Mouse (Mus musculus) limb, embryonic 11.5 days (tissue): ENCODE measurements around the gene Tsr1. TPM values are rescaled to one million over a fixed set of nuclear protein-coding genes. Genes with fewer than 3 reads are reported as not detected.

Experiments used
- ATAC-seq: fragments of 200-750 bp; cut with Nextera tagmentation; 2 replicates; pipeline ENCODE4 v1.8.0; 2017; ENCODE audit warnings: low read depth; ENCODE audit not compliant: insufficient number of reproducible peaks, low FRiP score, low TSS enrichment
- DNase-seq: peaks from one replicate; pipeline ENCODE4 v3.0.0-alpha.2; 2015; ENCODE audit warnings: low spot score
- H3K27ac ChIP-seq: fragments of 300-500 bp; sonication (generic); replicated peaks from 2 replicates; pipeline ENCODE4 v1.5.1; 2014; ENCODE audit warnings: low read depth, mild to moderate bottlenecking, low read length
- H3K27me3 ChIP-seq: fragments of 300-500 bp; sonication (generic); 2 replicates; pipeline ENCODE4 v1.6.1; 2014; ENCODE audit warnings: mild to moderate bottlenecking, low read length, mixed read lengths; ENCODE audit not compliant: control insufficient read depth, insufficient read depth
- H3K36me3 ChIP-seq: fragments of 300-500 bp; sonication (generic); 2 replicates; pipeline ENCODE4 v1.6.1; 2014; ENCODE audit warnings: mild to moderate bottlenecking, low read length, moderate library complexity, mixed read lengths; ENCODE audit not compliant: control insufficient read depth, insufficient read depth
- H3K4me1 ChIP-seq: fragments of 300-500 bp; sonication (generic); 2 replicates; pipeline ENCODE4 v1.6.1; 2014; ENCODE audit warnings: low read length, mixed read lengths; ENCODE audit not compliant: control insufficient read depth, insufficient read depth
- H3K4me2 ChIP-seq: fragments of 300-500 bp; sonication (generic); 2 replicates; pipeline ENCODE4 v1.6.1; 2014; ENCODE audit warnings: low read depth, mild to moderate bottlenecking, moderate library complexity; ENCODE audit not compliant: severe bottlenecking
- H3K4me3 ChIP-seq: fragments of 300-500 bp; sonication (generic); 2 replicates; pipeline ENCODE4 v1.5.1; 2014; ENCODE audit warnings: low read depth, low read length
- H3K9ac ChIP-seq: fragments of 300-500 bp; sonication (generic); 2 replicates; pipeline ENCODE4 v1.6.1; 2014; ENCODE audit warnings: mild to moderate bottlenecking, low read length
- H3K9me3 ChIP-seq: fragments of 300-500 bp; sonication (generic); 2 replicates; pipeline ENCODE4 v1.6.1; 2016; ENCODE audit warnings: low read length; ENCODE audit not compliant: control insufficient read depth
- WGBS: fragments of 180-500 bp; shearing (Covaris S2); extraction: QIAGEN DNeasy Blood & Tissue Kit; methylation state at CpG from one replicate; pipeline ENCODE4 v1.1.7; 2014; 5-methylcytosine and 5-hydroxymethylcytosine counted together
- polyA plus RNA-seq: library from polyadenylated mRNA; unstranded; fragments of >200 nt; fragmentation: Nextera tagmentation; extraction: Ambion mirVana; gene quantifications from 2 replicates; pipeline ENCODE4 v1.2.1, GENCODE M21; 2014

Tsr1 gene
- polyA plus RNA-seq, 1 experiment from 2014 or later: 52.9 TPM

DNA sequence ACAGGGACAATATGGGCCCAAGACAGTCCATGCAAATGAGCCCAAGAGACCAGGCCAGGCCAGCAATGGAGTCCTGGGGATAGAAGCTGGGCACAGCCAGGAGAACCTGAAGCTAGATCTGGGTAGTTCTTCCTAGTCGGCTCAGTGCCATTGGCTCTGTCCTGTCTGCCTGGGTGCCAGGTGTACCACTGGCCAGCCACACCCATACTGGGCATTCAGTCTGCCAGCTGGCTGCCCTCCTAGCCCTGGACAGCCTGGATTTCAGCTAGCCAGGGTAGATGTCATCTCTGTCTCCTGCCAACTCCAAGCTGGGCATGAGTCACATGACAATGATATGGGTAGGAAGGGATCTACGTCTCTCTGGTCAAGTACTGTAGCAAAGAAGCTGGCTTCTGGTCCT is 30.7 kb upstream of the Tsr1 start:
- H3K9me3 ChIP-seq: no peaks in the 10 kb centered on the region
- no peak for ATAC-seq
- no peak overlapping the region for H3K4me2 ChIP-seq
- H3K27me3 ChIP-seq: no peaks in the 10 kb centered on the region
- no peak overlapping the region for H3K9ac ChIP-seq
- no peak for DNase-seq
- no peaks in the 10 kb centered on the region for H3K36me3 ChIP-seq
- H3K27ac ChIP-seq: no peak overlapping the region
- no peak overlapping the region for H3K4me3 ChIP-seq
- WGBS: 89% methylated on average over 2 of the region's 2 CpGs
- no peaks in the 10 kb centered on the region for H3K4me1 ChIP-seq

DNA sequence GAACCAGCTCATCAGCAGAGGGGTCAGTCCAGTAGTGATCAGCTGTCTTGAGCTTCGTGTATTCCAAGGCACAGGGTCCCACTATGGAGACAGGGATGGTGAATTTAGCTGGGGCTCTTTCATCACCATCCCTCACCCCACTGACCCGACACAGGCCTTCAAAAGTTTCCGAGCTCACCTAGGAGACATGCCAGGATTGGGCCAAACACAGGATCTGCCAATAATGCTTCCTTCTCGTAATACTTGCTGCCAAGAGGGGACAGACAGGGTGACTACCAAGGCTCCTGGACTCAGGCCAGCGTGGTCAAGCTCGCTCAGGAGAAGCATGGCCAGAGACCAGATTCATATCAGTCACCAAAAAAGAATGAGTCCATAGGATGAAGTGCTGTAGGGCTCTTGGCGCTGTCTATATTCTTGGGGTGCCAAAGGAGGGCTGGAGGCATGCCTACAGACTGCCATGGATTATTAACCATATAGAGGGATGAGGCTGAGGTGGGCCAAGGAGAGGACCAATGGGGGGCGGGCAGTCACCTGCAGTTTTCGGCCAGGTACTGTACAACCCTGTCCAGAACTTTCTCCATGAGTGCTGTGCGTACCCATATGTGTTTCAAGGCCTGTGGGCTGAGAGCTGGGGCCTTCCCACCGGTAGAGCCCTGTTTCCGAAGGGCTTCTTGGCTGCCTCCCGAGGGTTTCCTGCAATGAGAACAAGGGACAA is 29.7 kb upstream of the Tsr1 start:
- Histone ChIP-seq H3K27me3 (no peaks in the 10 kb centered on the region), H3K27ac (no peak overlapping the region), H3K36me3 (no peaks in the 10 kb centered on the region), H3K4me2 (no peak overlapping the region), H3K4me1 (no peaks in the 10 kb centered on the region), H3K9me3 (no peaks in the 10 kb centered on the region), H3K9ac (no peak overlapping the region), H3K4me3 (no peak overlapping the region)
- ATAC-seq (no peak), DNase-seq (no peak)
- WGBS: 91% methylated on average over 13 of the region's 13 CpGs

DNA sequence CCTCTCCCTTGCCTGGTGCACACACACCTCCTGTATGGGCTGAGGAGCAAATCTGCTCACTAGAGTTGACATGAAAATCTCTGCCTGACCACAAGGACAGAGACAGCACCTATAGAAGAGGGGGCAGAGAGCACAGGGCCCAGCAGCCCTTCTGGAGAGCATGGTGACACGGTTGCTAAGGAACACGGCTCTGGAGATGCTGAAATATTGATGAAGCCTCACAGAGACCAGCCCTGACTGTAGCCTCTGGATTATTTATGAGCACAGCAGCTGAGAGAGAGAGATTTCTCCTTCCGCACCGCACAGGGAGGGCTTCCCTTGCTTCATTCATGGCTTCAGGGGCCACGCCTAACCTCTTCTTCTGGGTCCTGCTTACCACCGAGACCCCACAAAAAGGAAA is 28.3 kb upstream of the Tsr1 start:
- no peaks in the 10 kb centered on the region for H3K4me1 ChIP-seq
- DNase-seq: no peak
- no peak overlapping the region for H3K27ac ChIP-seq
- H3K27me3 ChIP-seq: no peaks in the 10 kb centered on the region
- no peaks in the 10 kb centered on the region for H3K36me3 ChIP-seq
- 92% methylated on average over 6 of the region's 6 CpGs for WGBS
- no peak overlapping the region for H3K4me3 ChIP-seq
- no peak overlapping the region for H3K4me2 ChIP-seq
- H3K9me3 ChIP-seq: no peaks in the 10 kb centered on the region
- H3K9ac ChIP-seq: no peak overlapping the region
- no peak for ATAC-seq

DNA sequence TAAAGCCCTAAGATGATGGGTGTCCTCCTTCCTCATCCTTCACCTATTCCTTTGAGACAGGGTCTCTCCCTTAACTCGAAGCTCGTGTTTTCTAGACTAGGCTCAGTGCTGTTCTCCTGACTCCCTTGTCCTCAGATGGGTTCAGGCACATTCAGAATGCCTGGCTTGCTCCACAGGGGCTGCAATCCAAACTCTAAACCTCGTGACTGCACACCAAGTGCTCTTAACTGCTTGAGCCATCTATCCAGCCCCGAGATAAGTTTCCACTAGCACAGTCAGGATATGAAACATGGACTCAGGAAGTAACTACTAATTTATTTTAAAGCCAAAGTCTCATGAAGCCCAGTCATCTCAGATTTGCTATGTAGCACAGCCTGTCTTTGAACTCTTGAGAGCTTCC is 27.3 kb upstream of the Tsr1 start:
- whole genome bisulfite sequencing: 74% methylated on average over 4 of the region's 4 CpGs
- no peak overlapping the region for H3K27ac ChIP-seq
- ATAC-seq: no peak

DNA sequence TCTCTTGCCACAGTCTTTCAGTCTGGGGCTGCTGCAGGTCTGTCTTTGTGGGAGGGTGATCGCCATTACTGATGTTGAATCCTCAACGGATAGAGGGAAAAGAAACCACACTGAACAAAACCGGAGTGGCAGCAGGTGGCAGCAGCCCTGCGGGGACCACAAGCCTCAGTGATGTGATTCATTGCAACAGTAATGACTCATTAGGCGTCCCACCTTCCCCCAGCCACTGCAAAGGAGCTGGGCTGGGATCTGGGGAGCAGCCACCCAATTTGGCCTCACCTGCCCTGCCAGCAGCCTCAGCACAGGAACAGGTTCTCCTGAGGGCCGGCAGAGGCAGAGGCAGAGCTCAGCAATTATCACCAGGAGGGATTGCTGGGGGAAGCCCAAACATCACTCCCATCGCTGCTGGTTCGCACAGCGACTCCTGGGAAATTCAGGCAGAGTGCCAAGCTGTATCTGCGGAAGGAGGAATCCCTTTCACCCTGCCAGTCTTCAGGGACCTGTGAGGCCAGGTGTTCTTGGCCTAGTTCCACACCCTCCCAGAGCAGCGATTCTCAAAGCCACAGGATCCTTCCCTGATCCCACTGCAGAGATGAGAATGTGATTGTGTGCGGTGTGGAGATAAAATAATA is 26.8 kb upstream of the Tsr1 start:
- Histone ChIP-seq H3K9ac (no peak overlapping the region), H3K4me2 (no peak overlapping the region), H3K27ac (no peak overlapping the region), H3K27me3 (no peaks in the 10 kb centered on the region), H3K4me1 (no peaks in the 10 kb centered on the region), H3K36me3 (no peaks in the 10 kb centered on the region), H3K4me3 (no peak overlapping the region), H3K9me3 (no peaks in the 10 kb centered on the region)
- no peak for DNase-seq
- no peak for ATAC-seq
- 35% methylated on average over 12 of the region's 12 CpGs for WGBS

More for the DNA sequence above, 27.3 kb upstream of the Tsr1 start:
- no peak overlapping the region for H3K4me2 ChIP-seq
- no peaks in the 10 kb centered on the region for H3K27me3 ChIP-seq
- no peak for DNase-seq
- no peaks in the 10 kb centered on the region for H3K36me3 ChIP-seq
- H3K9ac ChIP-seq: no peak overlapping the region
- no peak overlapping the region for H3K4me3 ChIP-seq
- H3K4me1 ChIP-seq: no peaks in the 10 kb centered on the region
- H3K9me3 ChIP-seq: no peaks in the 10 kb centered on the region

DNA sequence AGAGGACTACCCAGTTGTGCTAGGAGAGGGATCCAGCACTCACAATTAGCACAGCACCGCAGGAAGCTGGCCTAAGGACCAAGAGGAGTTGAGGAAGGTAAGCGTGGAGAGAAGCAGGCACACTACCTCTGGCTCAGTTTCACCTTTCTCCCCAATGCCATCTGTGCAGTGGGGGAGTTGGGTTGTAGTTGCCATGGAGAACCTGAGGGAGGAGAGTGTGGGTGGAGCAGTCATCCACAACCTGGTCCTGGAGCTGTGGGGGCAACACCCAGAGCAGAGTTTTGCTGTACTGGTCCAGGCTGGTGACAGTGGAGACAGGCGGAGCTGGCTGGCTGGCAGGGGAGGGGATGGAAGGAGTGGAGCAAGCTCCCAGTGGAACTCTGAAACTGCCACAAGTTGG is 23.2 kb upstream of the Tsr1 start:
- Histone ChIP-seq H3K4me2 (no peak overlapping the region), H3K27me3 (no peaks in the 10 kb centered on the region), H3K4me3 (no peak overlapping the region), H3K9me3 (no peaks in the 10 kb centered on the region), H3K9ac (no peak overlapping the region), H3K36me3 (no peaks in the 10 kb centered on the region), H3K27ac (no peak overlapping the region), H3K4me1 (peaks cover 5% of the 10 kb centered on the region)
- 50% methylated on average over 3 of the region's 3 CpGs for WGBS
- ATAC-seq (no peak), DNase-seq (no peak)

DNA sequence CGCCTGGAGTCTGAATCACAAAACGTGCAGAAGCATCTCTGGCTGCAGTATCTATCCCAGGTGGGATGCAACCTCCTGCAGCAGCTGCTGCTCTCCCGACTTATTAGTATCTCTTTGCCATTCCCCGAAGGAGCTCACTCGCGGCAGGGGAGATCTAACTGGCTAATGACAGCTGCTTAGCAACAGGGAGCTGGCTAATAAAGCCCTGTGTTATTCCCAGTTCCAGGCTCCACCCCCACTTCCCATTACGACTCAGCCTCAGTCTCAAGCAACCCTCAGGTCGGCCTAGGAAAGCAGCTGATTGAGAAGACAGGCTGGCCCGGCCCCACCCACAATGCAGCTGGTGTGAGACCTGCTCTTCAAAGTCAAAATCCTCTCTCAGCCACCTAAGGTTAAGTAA is 21.1 kb upstream of the Tsr1 start:
- Histone ChIP-seq H3K4me1 (peaks cover 5% of the 10 kb centered on the region), H3K9ac (no peak overlapping the region), H3K36me3 (no peaks in the 10 kb centered on the region), H3K27ac (no peak overlapping the region), H3K4me3 (no peak overlapping the region), H3K4me2 (peak overlapping the region; percentile 27; the same call in 1 of the 2 replicates), H3K9me3 (no peaks in the 10 kb centered on the region), H3K27me3 (no peaks in the 10 kb centered on the region)
- WGBS: under 1% methylated on average over 9 of the region's 9 CpGs
- peak; percentile 68 for DNase-seq
- no peak for ATAC-seq

DNA sequence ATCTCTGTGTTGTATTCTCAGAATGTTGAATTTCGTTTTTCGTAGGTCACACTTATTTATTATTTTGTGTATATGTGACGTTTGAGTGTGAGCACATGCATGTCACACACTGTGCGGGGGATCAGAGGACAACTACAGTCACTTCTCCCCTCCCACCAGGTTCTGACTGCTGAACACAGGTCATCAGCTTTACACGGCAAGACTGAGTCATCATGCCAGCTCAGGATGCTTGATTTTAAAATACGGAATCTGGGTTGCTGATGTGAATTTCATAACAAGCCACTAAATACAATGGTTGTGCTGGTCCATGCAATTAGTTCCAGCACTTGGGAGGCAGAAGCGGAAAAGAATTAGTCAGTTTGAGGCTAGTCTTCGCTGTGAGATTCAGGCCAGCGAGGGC is 16.9 kb upstream of the Tsr1 start:
- H3K4me1 ChIP-seq: peaks cover 5% of the 10 kb centered on the region
- no peak overlapping the region for H3K9ac ChIP-seq
- no peak for DNase-seq
- no peaks in the 10 kb centered on the region for H3K36me3 ChIP-seq
- H3K27ac ChIP-seq: no peak overlapping the region
- ATAC-seq: no peak
- no peak overlapping the region for H3K4me2 ChIP-seq
- H3K9me3 ChIP-seq: no peaks in the 10 kb centered on the region
- no peak overlapping the region for H3K4me3 ChIP-seq
- no peaks in the 10 kb centered on the region for H3K27me3 ChIP-seq
- WGBS: 90% methylated on average over 9 of the region's 9 CpGs
